Mouse (Mus musculus): ENCODE measurements around the gene Psg22. TPM values are rescaled to one million over a fixed set of nuclear protein-coding genes. Genes with fewer than 3 reads are reported as not detected.
"Not testable (repeated sequence)": the region's sequence is repeated elsewhere in the genome, so short reads cannot be mapped to it uniquely, and the experiment has no call there.

The Psg22 gene
- total RNA-seq (2021), result not detected
- long read RNA-seq, experiment 1, result 0 reads
- long read RNA-seq, experiment 2, result 0 reads

GRCm38 (mm10) chr7:18717790-18718189 is at the start of gene Psg22:
TSS of gene Psg22 (plus strand) at chr7:18718090.
- no peak for DNase-seq (ENCODE audit: low spot score in 2 of 2)

GRCm38 (mm10) chr7:18679772-18680171 is 38.1 kb upstream of the Psg22 start:
- peak in 1 of 2 experiments; percentile 8 for DNase-seq (ENCODE audit: low spot score in 2 of 2)

GRCm38 (mm10) chr7:18685586-18685985 is 32.3 kb upstream of the Psg22 start:
- DNase-seq (ENCODE audit: low spot score in 2 of 2), result no peak

- no peak for DNase-seq (ENCODE audit: low spot score in 2 of 2)
These were observed 31.8 kb upstream of the Psg22 start, which contains the start of gene Psg20 for GRCm38 (mm10) chr7:18686085-18686484. TSS of gene Psg20 (minus strand) at chr7:18686185.

- not testable (repeated sequence) for DNase-seq (ENCODE audit: low spot score in 2 of 2)
These were observed 7.6 kb upstream of the Psg22 start for GRCm38 (mm10) chr7:18710331-18710730.

GRCm38 (mm10) chr7:18710846-18711245 is 7.0 kb upstream of the Psg22 start:
- DNase-seq (ENCODE audit: low spot score in 2 of 2), result no peak

GRCm38 (mm10) chr7:18715546-18715945 is 2.3 kb upstream of the Psg22 start:
- no peak for DNase-seq (ENCODE audit: low spot score in 2 of 2)

- no peak for DNase-seq (ENCODE audit: low spot score in 2 of 2)
These were observed 6.1 kb downstream of the Psg22 start for GRCm38 (mm10) chr7:18724001-18724400.

- DNase-seq (ENCODE audit: low spot score in 2 of 2), result not testable (repeated sequence)
These were observed 8.0 kb downstream of the Psg22 start for GRCm38 (mm10) chr7:18725931-18726330.

GRCm38 (mm10) chr7:18728391-18728790 is 10.5 kb downstream of the Psg22 start:
- DNase-seq (ENCODE audit: low spot score in 2 of 2), result no peak

- DNase-seq (ENCODE audit: low spot score in 2 of 2), result no peak
These were observed 15.2 kb downstream of the Psg22 start for GRCm38 (mm10) chr7:18733111-18733510.

- DNase-seq (ENCODE audit: low spot score in 2 of 2), result no peak
These were observed 16.6 kb downstream of the Psg22 start for GRCm38 (mm10) chr7:18734451-18734850.

GRCm38 (mm10) chr7:18746189-18746860 is 28.4 kb downstream of the Psg22 start:
- no peak for DNase-seq (ENCODE audit: low spot score in 2 of 2)

- DNase-seq (ENCODE audit: low spot score in 2 of 2), result not testable (repeated sequence)
These were observed 29.5 kb downstream of the Psg22 start for GRCm38 (mm10) chr7:18747420-18747819.

- DNase-seq (ENCODE audit: low spot score in 2 of 2), result no peak
These were observed 31.4 kb downstream of the Psg22 start for GRCm38 (mm10) chr7:18748994-18749895.

- peak; percentile 37 to 50 for DNase-seq (ENCODE audit: low spot score in 2 of 2)
These were observed 32.1 kb downstream of the Psg22 start for GRCm38 (mm10) chr7:18749896-18750477.

- DNase-seq (ENCODE audit: low spot score in 2 of 2), result not testable (repeated sequence)
These were observed 42.3 kb downstream of the Psg22 start for GRCm38 (mm10) chr7:18760152-18760551.

- DNase-seq (ENCODE audit: low spot score in 2 of 2), result not testable (repeated sequence)
These were observed 45.0 kb downstream of the Psg22 start for GRCm38 (mm10) chr7:18762885-18763284.
